Mouse (Mus musculus): ENCODE measurements around the gene Msmp.

- no peak for TF ChIP-seq CTCF (IDR thresholded peaks at IDR 0.05; ENCODE audit: extremely low read depth, insufficient read depth, insufficient read length, insufficient replicate concordance)
- no peak for TF ChIP-seq POLR2A (IDR thresholded peaks at IDR 0.05; ENCODE audit: low read depth, low read length)
These were observed 48.7 kb downstream of the Msmp start for GRCm38 (mm10) chr4:43535628-43536027.
